Mouse (Mus musculus): Measurements from ENCODE around the gene Sell. TPM values are rescaled to one million over a fixed set of nuclear protein-coding genes. Genes with fewer than 3 reads are reported as not detected.

Gene Sell
- polyA plus RNA-seq, 1 experiment from 2014 or later: 0.79 TPM

GRCm38 (mm10) chr1:164069261-164069660 lies 7.5 kb downstream of the Sell start:
- H3K4me1 ChIP-seq (ENCODE audit: control insufficient read depth, insufficient read depth, low read length): no peaks in the 10 kb centered on the region
- no peak overlapping the region for H3K9ac ChIP-seq (ENCODE audit: low read depth, low read length)
- no peak overlapping the region for H3K4me3 ChIP-seq (ENCODE audit: low read depth, low read length)
- DNase-seq (ENCODE audit: low spot score) (no peak), ATAC-seq (ENCODE audit: low read depth) (no peak)
- no peak overlapping the region for H3K4me2 ChIP-seq (ENCODE audit: low read depth, low read length)
- H3K27me3 ChIP-seq (replicated peaks; ENCODE audit: control insufficient read depth, insufficient read depth, low read length): no peaks in the 10 kb centered on the region
- H3K27ac ChIP-seq (replicated peaks; ENCODE audit: low read depth, low read length): no peak overlapping the region
- no peaks in the 10 kb centered on the region for H3K36me3 ChIP-seq (ENCODE audit: control insufficient read depth, insufficient read depth, low read length)
- H3K9me3 ChIP-seq (ENCODE audit: control insufficient read depth, low read length): no peaks in the 10 kb centered on the region

- H3K4me1 ChIP-seq (ENCODE audit: control insufficient read depth, insufficient read depth, low read length): no peaks in the 10 kb centered on the region
- no peaks in the 10 kb centered on the region for H3K27me3 ChIP-seq (replicated peaks; ENCODE audit: control insufficient read depth, insufficient read depth, low read length)
- WGBS: 93% methylated on average over 4 of the region's 4 CpGs
- no peak overlapping the region for H3K4me2 ChIP-seq (ENCODE audit: low read depth, low read length)
- no peak overlapping the region for H3K4me3 ChIP-seq (ENCODE audit: low read depth, low read length)
- no peak for ATAC-seq (ENCODE audit: low read depth)
- no peak overlapping the region for H3K9ac ChIP-seq (ENCODE audit: low read depth, low read length)
- no peak overlapping the region for H3K27ac ChIP-seq (replicated peaks; ENCODE audit: low read depth, low read length)
- no peaks in the 10 kb centered on the region for H3K9me3 ChIP-seq (ENCODE audit: control insufficient read depth, low read length)
- DNase-seq (ENCODE audit: low spot score): no peak
- no peaks in the 10 kb centered on the region for H3K36me3 ChIP-seq (ENCODE audit: control insufficient read depth, insufficient read depth, low read length)
These were observed 8.7 kb downstream of the Sell start for GRCm38 (mm10) chr1:164070461-164070860.

- H3K9ac ChIP-seq (ENCODE audit: low read depth, low read length): no peak overlapping the region
- ATAC-seq (ENCODE audit: low read depth): no peak
- DNase-seq (ENCODE audit: low spot score): no peak
- H3K4me1 ChIP-seq (ENCODE audit: control insufficient read depth, insufficient read depth, low read length): no peaks in the 10 kb centered on the region
- WGBS: 88% methylated on average over 7 of the region's 7 CpGs
- no peak overlapping the region for H3K4me2 ChIP-seq (ENCODE audit: low read depth, low read length)
- H3K27ac ChIP-seq (replicated peaks; ENCODE audit: low read depth, low read length): no peak overlapping the region
- H3K9me3 ChIP-seq (ENCODE audit: control insufficient read depth, low read length): no peaks in the 10 kb centered on the region
- no peaks in the 10 kb centered on the region for H3K36me3 ChIP-seq (ENCODE audit: control insufficient read depth, insufficient read depth, low read length)
- H3K4me3 ChIP-seq (ENCODE audit: low read depth, low read length): no peak overlapping the region
- no peaks in the 10 kb centered on the region for H3K27me3 ChIP-seq (replicated peaks; ENCODE audit: control insufficient read depth, insufficient read depth, low read length)
These were observed 9.3 kb downstream of the Sell start for GRCm38 (mm10) chr1:164071111-164071510.

- Histone ChIP-seq H3K4me3 (ENCODE audit: low read depth, low read length) (no peak overlapping the region), H3K27ac (replicated peaks; ENCODE audit: low read depth, low read length) (no peak overlapping the region), H3K9ac (ENCODE audit: low read depth, low read length) (no peak overlapping the region), H3K27me3 (replicated peaks; ENCODE audit: control insufficient read depth, insufficient read depth, low read length) (no peaks in the 10 kb centered on the region), H3K4me2 (ENCODE audit: low read depth, low read length) (no peak overlapping the region), H3K9me3 (ENCODE audit: control insufficient read depth, low read length) (no peaks in the 10 kb centered on the region), H3K4me1 (ENCODE audit: control insufficient read depth, insufficient read depth, low read length) (no peaks in the 10 kb centered on the region), H3K36me3 (ENCODE audit: control insufficient read depth, insufficient read depth, low read length) (no peaks in the 10 kb centered on the region)
- DNase-seq (ENCODE audit: low spot score) (no peak), ATAC-seq (ENCODE audit: low read depth) (no peak)
- WGBS: 89% methylated on average over 4 of the region's 4 CpGs
These were observed 10.2 kb downstream of the Sell start for GRCm38 (mm10) chr1:164072001-164072400.

- H3K4me1 ChIP-seq (ENCODE audit: control insufficient read depth, insufficient read depth, low read length): no peaks in the 10 kb centered on the region
- no peak overlapping the region for H3K27ac ChIP-seq (replicated peaks; ENCODE audit: low read depth, low read length)
- H3K9ac ChIP-seq (ENCODE audit: low read depth, low read length): no peak overlapping the region
- no peaks in the 10 kb centered on the region for H3K9me3 ChIP-seq (ENCODE audit: control insufficient read depth, low read length)
- no peak for ATAC-seq (ENCODE audit: low read depth)
- H3K4me3 ChIP-seq (ENCODE audit: low read depth, low read length): no peak overlapping the region
- H3K27me3 ChIP-seq (replicated peaks; ENCODE audit: control insufficient read depth, insufficient read depth, low read length): no peaks in the 10 kb centered on the region
- H3K4me2 ChIP-seq (ENCODE audit: low read depth, low read length): no peak overlapping the region
- DNase-seq (ENCODE audit: low spot score): no peak
- 88% methylated on average over 9 of the region's 9 CpGs for WGBS
- H3K36me3 ChIP-seq (ENCODE audit: control insufficient read depth, insufficient read depth, low read length): no peaks in the 10 kb centered on the region
These were observed 11.3 kb downstream of the Sell start for GRCm38 (mm10) chr1:164073091-164073490.

GRCm38 (mm10) chr1:164073803-164074202 lies 12.0 kb downstream of the Sell start:
- no peak overlapping the region for H3K27ac ChIP-seq (replicated peaks; ENCODE audit: low read depth, low read length)
- no peaks in the 10 kb centered on the region for H3K27me3 ChIP-seq (replicated peaks; ENCODE audit: control insufficient read depth, insufficient read depth, low read length)
- H3K9ac ChIP-seq (ENCODE audit: low read depth, low read length): no peak overlapping the region
- 79% methylated on average over 7 of the region's 7 CpGs for WGBS
- H3K36me3 ChIP-seq (ENCODE audit: control insufficient read depth, insufficient read depth, low read length): no peaks in the 10 kb centered on the region
- ATAC-seq (ENCODE audit: low read depth): no peak
- no peak overlapping the region for H3K4me2 ChIP-seq (ENCODE audit: low read depth, low read length)
- H3K4me1 ChIP-seq (ENCODE audit: control insufficient read depth, insufficient read depth, low read length): no peaks in the 10 kb centered on the region
- DNase-seq (ENCODE audit: low spot score): no peak
- no peaks in the 10 kb centered on the region for H3K9me3 ChIP-seq (ENCODE audit: control insufficient read depth, low read length)
- H3K4me3 ChIP-seq (ENCODE audit: low read depth, low read length): no peak overlapping the region

GRCm38 (mm10) chr1:164074606-164075140 lies 12.9 kb downstream of the Sell start:
- no peak overlapping the region for H3K9ac ChIP-seq (ENCODE audit: low read depth, low read length)
- H3K4me2 ChIP-seq (ENCODE audit: low read depth, low read length): no peak overlapping the region
- WGBS: 84% methylated on average over 2 of the region's 2 CpGs
- no peaks in the 10 kb centered on the region for H3K9me3 ChIP-seq (ENCODE audit: control insufficient read depth, low read length)
- ATAC-seq (ENCODE audit: low read depth) (no peak), DNase-seq (ENCODE audit: low spot score) (no peak)
- H3K27me3 ChIP-seq (replicated peaks; ENCODE audit: control insufficient read depth, insufficient read depth, low read length): no peaks in the 10 kb centered on the region
- H3K27ac ChIP-seq (replicated peaks; ENCODE audit: low read depth, low read length): no peak overlapping the region
- no peaks in the 10 kb centered on the region for H3K36me3 ChIP-seq (ENCODE audit: control insufficient read depth, insufficient read depth, low read length)
- no peak overlapping the region for H3K4me3 ChIP-seq (ENCODE audit: low read depth, low read length)
- no peaks in the 10 kb centered on the region for H3K4me1 ChIP-seq (ENCODE audit: control insufficient read depth, insufficient read depth, low read length)

- Histone ChIP-seq H3K4me3 (ENCODE audit: low read depth, low read length) (no peak overlapping the region), H3K36me3 (ENCODE audit: control insufficient read depth, insufficient read depth, low read length) (no peaks in the 10 kb centered on the region), H3K4me2 (ENCODE audit: low read depth, low read length) (no peak overlapping the region), H3K27me3 (replicated peaks; ENCODE audit: control insufficient read depth, insufficient read depth, low read length) (no peaks in the 10 kb centered on the region), H3K9ac (ENCODE audit: low read depth, low read length) (no peak overlapping the region), H3K9me3 (ENCODE audit: control insufficient read depth, low read length) (no peaks in the 10 kb centered on the region), H3K27ac (replicated peaks; ENCODE audit: low read depth, low read length) (no peak overlapping the region), H3K4me1 (ENCODE audit: control insufficient read depth, insufficient read depth, low read length) (no peaks in the 10 kb centered on the region)
- DNase-seq (ENCODE audit: low spot score) (no peak), ATAC-seq (ENCODE audit: low read depth) (no peak)
- WGBS: 84% methylated on average over 1 of the region's 1 CpGs
These were observed 13.6 kb downstream of the Sell start for GRCm38 (mm10) chr1:164075416-164075815.

GRCm38 (mm10) chr1:164076441-164076840 lies 14.7 kb downstream of the Sell start:
- 51% methylated on average over 1 of the region's 1 CpGs for WGBS
- H3K9ac ChIP-seq (ENCODE audit: low read depth, low read length): no peak overlapping the region
- H3K4me1 ChIP-seq (ENCODE audit: control insufficient read depth, insufficient read depth, low read length): no peaks in the 10 kb centered on the region
- ATAC-seq (ENCODE audit: low read depth) (no peak), DNase-seq (ENCODE audit: low spot score) (no peak)
- no peak overlapping the region for H3K4me2 ChIP-seq (ENCODE audit: low read depth, low read length)
- H3K4me3 ChIP-seq (ENCODE audit: low read depth, low read length): no peak overlapping the region
- H3K27ac ChIP-seq (replicated peaks; ENCODE audit: low read depth, low read length): no peak overlapping the region
- no peaks in the 10 kb centered on the region for H3K9me3 ChIP-seq (ENCODE audit: control insufficient read depth, low read length)
- H3K36me3 ChIP-seq (ENCODE audit: control insufficient read depth, insufficient read depth, low read length): no peaks in the 10 kb centered on the region
- H3K27me3 ChIP-seq (replicated peaks; ENCODE audit: control insufficient read depth, insufficient read depth, low read length): no peaks in the 10 kb centered on the region
